Mouse (Mus musculus) embryonic facial prominence, embryonic 11.5 days (tissue): ENCODE measurements around the gene Actl7a. TPM values are rescaled to one million over a fixed set of nuclear protein-coding genes. Genes with fewer than 3 reads are reported as not detected.

Experiments
- ATAC-seq: fragments of 200-750 bp; cut with Nextera tagmentation; replicated peaks from 2 replicates; pipeline ENCODE4 v1.8.0; 2017; ENCODE audit warnings: low read depth; ENCODE audit not compliant: insufficient number of reproducible peaks, low FRiP score, low TSS enrichment
- DNase-seq: peaks from one replicate; pipeline ENCODE4 v3.0.0-alpha.2; 2015; ENCODE audit warnings: low spot score
- H3K27ac ChIP-seq: fragments of 300-500 bp; sonication (generic); replicated peaks from 2 replicates; pipeline ENCODE4 v1.5.1; 2014; ENCODE audit warnings: mild to moderate bottlenecking, low read depth, low read length, control low read depth
- H3K27me3 ChIP-seq: fragments of 300-500 bp; sonication (generic); 2 replicates; pipeline ENCODE4 v1.6.1; 2014; ENCODE audit warnings: mild to moderate bottlenecking, low read length, moderate library complexity, mixed read lengths; ENCODE audit not compliant: control insufficient read depth, insufficient read depth
- H3K36me3 ChIP-seq: fragments of 300-500 bp; sonication (generic); replicated peaks from 2 replicates; pipeline ENCODE4 v1.6.1; 2014; ENCODE audit warnings: low read depth, mild to moderate bottlenecking, low read length, moderate library complexity, mixed read lengths; ENCODE audit not compliant: control insufficient read depth, insufficient read depth
- H3K4me1 ChIP-seq: fragments of 300-500 bp; sonication (generic); 2 replicates; pipeline ENCODE4 v1.6.1; 2014; ENCODE audit warnings: low read length, mixed read lengths; ENCODE audit not compliant: control insufficient read depth, insufficient read depth
- H3K4me2 ChIP-seq: fragments of 300-500 bp; sonication (generic); 2 replicates; pipeline ENCODE4 v1.6.1; 2014; ENCODE audit warnings: low read depth, mild to moderate bottlenecking, control low read depth, low read length, moderate library complexity
- H3K4me3 ChIP-seq: fragments of 300-500 bp; sonication (generic); 2 replicates; pipeline ENCODE4 v1.5.1; 2014; ENCODE audit warnings: low read depth, low read length, control low read depth
- H3K9ac ChIP-seq: fragments of 300-500 bp; sonication (generic); replicated peaks from 2 replicates; pipeline ENCODE4 v1.6.1; 2014; ENCODE audit warnings: mild to moderate bottlenecking, control low read depth, low read length
- H3K9me3 ChIP-seq: fragments of 300-500 bp; sonication (generic); replicated peaks from 2 replicates; pipeline ENCODE4 v1.6.1; 2016; ENCODE audit warnings: mild to moderate bottlenecking, low read length, inconsistent platforms, mixed read lengths; ENCODE audit not compliant: control insufficient read depth
- WGBS: fragments of 180-500 bp; shearing (Covaris S2); extraction: QIAGEN DNeasy Blood & Tissue Kit; methylation state at CpG from one replicate; pipeline ENCODE4 v1.1.7; 2014; 5-methylcytosine and 5-hydroxymethylcytosine counted together
- polyA plus RNA-seq: library from polyadenylated mRNA; unstranded; fragments of >200 nt; fragmentation: Nextera tagmentation; extraction: Ambion mirVana; gene quantifications from 2 replicates; pipeline ENCODE4 v1.2.1, GENCODE M21; 2014

The Actl7a gene
- not detected in 2 replicates for polyA plus RNA-seq

GRCm38 (mm10) chr4:56743363-56744195 is at the start of gene Actl7a:
Gene Actl7a, plus strand, starts transcription at chr4:56743413.
- Histone ChIP-seq H3K9me3 (no peaks in the 10 kb centered on the region), H3K4me3 (no peak within 1 kb of the TSS), H3K9ac (no peak within 1 kb of the TSS), H3K27ac (no peak within 1 kb of the TSS), H3K27me3 (no peaks in the 10 kb centered on the region), H3K4me1 (no peaks in the 10 kb centered on the region), H3K4me2 (no peak within 1 kb of the TSS), H3K36me3 (no peaks in the 10 kb centered on the region)
- 94% methylated on average over 21 of the region's 21 CpGs for whole genome bisulfite sequencing
- ATAC-seq: no peak
- DNase-seq: no peak

GRCm38 (mm10) chr4:56696401-56696800 is 46.8 kb upstream of the Actl7a start:
- H3K36me3 ChIP-seq: no peaks in the 10 kb centered on the region
- no peak overlapping the region for H3K27ac ChIP-seq
- ATAC-seq (no peak), DNase-seq (no peak)
- H3K4me2 ChIP-seq: no peak overlapping the region
- H3K9ac ChIP-seq: no peak overlapping the region
- H3K9me3 ChIP-seq: no peaks in the 10 kb centered on the region
- 76% methylated on average over 7 of the region's 7 CpGs for WGBS
- H3K27me3 ChIP-seq: no peaks in the 10 kb centered on the region
- H3K4me3 ChIP-seq: no peak overlapping the region
- H3K4me1 ChIP-seq: no peaks in the 10 kb centered on the region

- no peaks in the 10 kb centered on the region for H3K27me3 ChIP-seq
- no peaks in the 10 kb centered on the region for H3K4me1 ChIP-seq
- H3K27ac ChIP-seq: no peak overlapping the region
- no peak overlapping the region for H3K9ac ChIP-seq
- no peak overlapping the region for H3K4me3 ChIP-seq
- H3K9me3 ChIP-seq: no peaks in the 10 kb centered on the region
- H3K4me2 ChIP-seq: no peak overlapping the region
- DNase-seq (no peak), ATAC-seq (no peak)
- H3K36me3 ChIP-seq: no peaks in the 10 kb centered on the region
- 45% methylated on average over 5 of the region's 5 CpGs for WGBS
Observed at GRCm38 (mm10) chr4:56698671-56699070, 44.5 kb upstream of the Actl7a start.

GRCm38 (mm10) chr4:56702234-56702633 is 41.0 kb upstream of the Actl7a start:
- Histone ChIP-seq H3K36me3 (no peaks in the 10 kb centered on the region), H3K4me2 (no peak overlapping the region), H3K4me1 (no peaks in the 10 kb centered on the region), H3K9ac (no peak overlapping the region), H3K27ac (no peak overlapping the region), H3K27me3 (no peaks in the 10 kb centered on the region), H3K4me3 (no peak overlapping the region), H3K9me3 (no peaks in the 10 kb centered on the region)
- DNase-seq (peak; percentile 40), ATAC-seq (no peak)
- 10% methylated on average over 10 of the region's 10 CpGs for WGBS

GRCm38 (mm10) chr4:56713155-56713554 is 30.1 kb upstream of the Actl7a start:
- Histone ChIP-seq H3K4me2 (no peak overlapping the region), H3K4me3 (no peak overlapping the region), H3K9me3 (no peaks in the 10 kb centered on the region), H3K27ac (no peak overlapping the region), H3K27me3 (no peaks in the 10 kb centered on the region), H3K36me3 (no peaks in the 10 kb centered on the region), H3K9ac (no peak overlapping the region), H3K4me1 (no peaks in the 10 kb centered on the region)
- no peak for DNase-seq
- WGBS: 90% methylated on average over 3 of the region's 3 CpGs
- no peak for ATAC-seq

GRCm38 (mm10) chr4:56716801-56717200 is 26.4 kb upstream of the Actl7a start:
- no peak overlapping the region for H3K4me3 ChIP-seq
- WGBS: 57% methylated on average over 5 of the region's 5 CpGs
- no peaks in the 10 kb centered on the region for H3K9me3 ChIP-seq
- H3K27me3 ChIP-seq: no peaks in the 10 kb centered on the region
- no peak overlapping the region for H3K9ac ChIP-seq
- H3K36me3 ChIP-seq: no peaks in the 10 kb centered on the region
- H3K27ac ChIP-seq: no peak overlapping the region
- DNase-seq: no peak
- no peaks in the 10 kb centered on the region for H3K4me1 ChIP-seq
- no peak overlapping the region for H3K4me2 ChIP-seq
- no peak for ATAC-seq

GRCm38 (mm10) chr4:56717932-56718331 is 25.3 kb upstream of the Actl7a start:
- H3K36me3 ChIP-seq: no peaks in the 10 kb centered on the region
- ATAC-seq: no peak

GRCm38 (mm10) chr4:56718573-56719442 is 24.4 kb upstream of the Actl7a start:
- Histone ChIP-seq H3K4me2 (no peak overlapping the region), H3K36me3 (no peaks in the 10 kb centered on the region), H3K27ac (no peak overlapping the region), H3K27me3 (no peaks in the 10 kb centered on the region), H3K9ac (no peak overlapping the region), H3K4me1 (no peaks in the 10 kb centered on the region), H3K9me3 (no peaks in the 10 kb centered on the region), H3K4me3 (no peak overlapping the region)
- WGBS: 63% methylated on average over 12 of the region's 12 CpGs
- DNase-seq (no peak), ATAC-seq (no peak)

More at GRCm38 (mm10) chr4:56717932-56718331, 25.3 kb upstream of the Actl7a start:
- Histone ChIP-seq H3K27ac (no peak overlapping the region), H3K9ac (no peak overlapping the region), H3K4me2 (no peak overlapping the region), H3K4me3 (no peak overlapping the region), H3K9me3 (no peaks in the 10 kb centered on the region), H3K27me3 (no peaks in the 10 kb centered on the region), H3K4me1 (no peaks in the 10 kb centered on the region)
- no peak for DNase-seq
- WGBS: 94% methylated on average over 3 of the region's 3 CpGs
